Mouse (Mus musculus): ENCODE data around the gene Rala.

Rala gene

GRCm38 (mm10) chr13:17866741-17867140, 77.3 kb downstream of the Rala start:
- DNase-seq = no peak

GRCm38 (mm10) chr13:17860536-17860935, 83.5 kb downstream of the Rala start:
- no peak for DNase-seq

GRCm38 (mm10) chr13:17859365-17860033, 84.5 kb downstream of the Rala start:
- no peak for DNase-seq

GRCm38 (mm10) chr13:17857046-17857445, 87.0 kb downstream of the Rala start:
- peak; percentile 32 for DNase-seq

- no peak for DNase-seq
Observed at GRCm38 (mm10) chr13:17855492-17856138, 88.4 kb downstream of the Rala start.

GRCm38 (mm10) chr13:17854755-17855154, 89.3 kb downstream of the Rala start:
- no peak for DNase-seq

GRCm38 (mm10) chr13:17843336-17843735, 100.7 kb downstream of the Rala start:
- no peak for DNase-seq

GRCm38 (mm10) chr13:17842756-17843155, 101.3 kb downstream of the Rala start:
- DNase-seq = no peak

- no peak for DNase-seq
Observed at GRCm38 (mm10) chr13:17839137-17839536, 104.9 kb downstream of the Rala start.

- DNase-seq = peak; percentile 79
Observed at GRCm38 (mm10) chr13:17838484-17838851, 105.6 kb downstream of the Rala start.

- peak; percentile 64 for DNase-seq
Observed at GRCm38 (mm10) chr13:17837610-17838483, 106.2 kb downstream of the Rala start.

- no peak for DNase-seq
Observed at GRCm38 (mm10) chr13:17836808-17837207, 107.2 kb downstream of the Rala start.

- no peak for DNase-seq
Observed at GRCm38 (mm10) chr13:17832940-17833339, 111.1 kb downstream of the Rala start.
